Comparison of ENCODE assay signal across 16 mouse cellular contexts in genomic region chr5:64590747-64591146, GRCm38 (mm10).
DNase-seq lines count a peak whose midpoint lies in the region; ATAC-seq lines count a peak whose summit lies in the region.
"Had no signal": no experiment of that assay in that cellular context is flagged by ENCODE, and none has a peak within 500 bp of the region (broad histone marks: within the 10 kb centered on the region; RNA-seq: fewer than 3 reads in every experiment).

No protein-coding gene starts in this region.

- H3K9me3 ChIP-seq in heart, embryonic 11.5 days (replicated peaks; ENCODE audit: control insufficient read depth, low read length) = no peaks in the 10 kb centered on the region
- H3K9me3 ChIP-seq in intestine, embryonic 16.5 days (ENCODE audit: control insufficient read depth, low read length) = no peaks in the 10 kb centered on the region
- H3K9me3 ChIP-seq: embryonic facial prominence, embryonic 10.5 days had no signal

- no peak overlapping the region for H3K4me2 ChIP-seq in heart, embryonic 11.5 days
- no peak overlapping the region for H3K4me2 ChIP-seq in intestine, embryonic 16.5 days (ENCODE audit: low read depth, low read length)

- no peaks in the 10 kb centered on the region for H3K36me3 ChIP-seq in heart, embryonic 11.5 days (ENCODE audit: control insufficient read depth, insufficient read depth, low read length)
- H3K36me3 ChIP-seq in intestine, embryonic 16.5 days (ENCODE audit: control insufficient read depth, insufficient read depth, low read length) = no peaks in the 10 kb centered on the region
- H3K36me3 ChIP-seq: embryonic facial prominence, embryonic 10.5 days had no signal

- H3K9ac ChIP-seq in heart, embryonic 11.5 days (ENCODE audit: low read depth, low read length) = no peak overlapping the region
- H3K9ac ChIP-seq in intestine, embryonic 16.5 days (ENCODE audit: low read depth, low read length) = no peak overlapping the region

- WGBS in heart, embryonic 11.5 days (ENCODE audit: insufficient replicate concordance) = 68% methylated on average over 1 of the region's 1 CpGs
- 78% methylated on average over 1 of the region's 1 CpGs for WGBS in intestine, embryonic 16.5 days

- ATAC-seq in heart, embryonic 11.5 days (replicated peaks; ENCODE audit: insufficient number of reproducible peaks, low FRiP score, low TSS enrichment) = peak; percentile 85
- peak; percentile 52 for ATAC-seq in intestine, embryonic 16.5 days
- peak; percentile 27 for ATAC-seq in megakaryocyte, adult 5-6 weeks (ENCODE audit: poor library complexity, severe bottlenecking)
- ATAC-seq: hindbrain, postnatal 0 days had no signal

- 0 out of 2 replicates have a peak, but pooled peaks cover 6% of the 10 kb centered on the region for H3K4me1 ChIP-seq in heart, embryonic 11.5 days (ENCODE audit: control insufficient read depth, insufficient read depth, low read length)
- H3K4me1 ChIP-seq in intestine, embryonic 16.5 days (ENCODE audit: control insufficient read depth, insufficient read depth, low read length) = peaks cover 18% of the 10 kb centered on the region

- H3K4me3 ChIP-seq in heart, embryonic 11.5 days (ENCODE audit: low read depth, low read length) = no peak overlapping the region
- H3K4me3 ChIP-seq in intestine, embryonic 16.5 days (ENCODE audit: low read length) = no peak overlapping the region
- H3K4me3 ChIP-seq: embryonic facial prominence, embryonic 10.5 days had no signal

- no peak for DNase-seq in heart, adult 9 months (ENCODE audit: low spot score in 2 of 2)
- DNase-seq in MEL-GATA-1-ER (ENCODE audit: extremely low read depth, low read depth) = peak; percentile 97
- no peak for DNase-seq in cerebellum, adult 18-20 months
- DNase-seq in MN1 (ENCODE audit: low spot score) = no peak
- DNase-seq in ovary, adult 18-20 months (ENCODE audit: low spot score) = no peak
- DNase-seq: adrenal gland, adult 8-10 months; cerebellum, postnatal 25 days; heart, postnatal 36 days; left cerebral cortex, postnatal 4 days; lung, adult 2 months; right cerebral cortex, postnatal 4 days had no signal

- H3K27ac ChIP-seq in heart, embryonic 11.5 days (ENCODE audit: low read depth, low read length) = peak overlapping the region; percentile 72
- H3K27ac ChIP-seq in intestine, embryonic 16.5 days (ENCODE audit: low read length) = no peak overlapping the region
- H3K27ac ChIP-seq: embryonic facial prominence, embryonic 10.5 days; hindbrain, postnatal 0 days had no signal

- H3K27me3 ChIP-seq in heart, embryonic 11.5 days (ENCODE audit: control insufficient read depth, insufficient read depth, low read length) = no peaks in the 10 kb centered on the region
- H3K27me3 ChIP-seq in intestine, embryonic 16.5 days (replicated peaks; ENCODE audit: control insufficient read depth, insufficient read depth, low read length) = no peaks in the 10 kb centered on the region

Comparison
In these comparisons a context has a peak if more than half of its experiments do, and no peak if none do; other contexts are left out.
1. ATAC-seq: peak in every context shown above with its lines; median percentile 85 in heart, embryonic 11.5 days; 52 in intestine, embryonic 16.5 days; 27 in megakaryocyte, adult 5-6 weeks.